Mouse (Mus musculus) liver, embryonic 16.5 days (tissue): ENCODE data around the gene Idh3g. TPM values are rescaled to one million over a fixed set of nuclear protein-coding genes. Genes with fewer than 3 reads are reported as not detected.
"Not testable (repeated sequence)": the region's sequence is repeated elsewhere in the genome, so short reads cannot be mapped to it uniquely, and the experiment has no call there.

Experiments
- ATAC-seq: fragments of 200-750 bp; cut with Nextera tagmentation; 2 replicates; pipeline ENCODE4 v1.8.0; 2017; ENCODE audit warnings: low read depth, mild to moderate bottlenecking, moderate number of reproducible peaks, moderate library complexity
- H3K27ac ChIP-seq: fragments of 300-500 bp; sonication (generic); 2 replicates; pipeline ENCODE4 v1.5.1; 2014; ENCODE audit warnings: mild to moderate bottlenecking, low read length
- H3K27me3 ChIP-seq: fragments of 300-500 bp; sonication (generic); 2 replicates; pipeline ENCODE4 v1.6.1; 2014; ENCODE audit warnings: low read depth, low read length, mixed read lengths; ENCODE audit not compliant: control insufficient read depth, insufficient read depth
- H3K36me3 ChIP-seq: fragments of 300-500 bp; sonication (generic); 2 replicates; pipeline ENCODE4 v1.6.1; 2014; ENCODE audit warnings: mild to moderate bottlenecking; ENCODE audit not compliant: control insufficient read depth, insufficient read depth
- H3K4me1 ChIP-seq: fragments of 300-500 bp; sonication (generic); 2 replicates; pipeline ENCODE4 v1.6.1; 2014; ENCODE audit warnings: low read depth, low read length, mixed read lengths; ENCODE audit not compliant: control insufficient read depth
- H3K4me2 ChIP-seq: fragments of 300-500 bp; sonication (generic); 2 replicates; pipeline ENCODE4 v1.6.1; 2014; ENCODE audit warnings: low read depth, low read length, mixed read lengths
- H3K4me3 ChIP-seq: fragments of 300-500 bp; sonication (generic); 2 replicates; pipeline ENCODE4 v1.5.1; 2014; ENCODE audit warnings: low read depth, mild to moderate bottlenecking, low read length
- H3K9ac ChIP-seq: fragments of 300-500 bp; sonication (generic); 2 replicates; pipeline ENCODE4 v1.6.1; 2014; ENCODE audit warnings: low read depth, low read length
- H3K9me3 ChIP-seq: fragments of 300-500 bp; sonication (generic); replicated peaks from 2 replicates; pipeline ENCODE4 v1.6.1; 2016; ENCODE audit warnings: low read length; ENCODE audit not compliant: control insufficient read depth
- WGBS: fragments of 180-500 bp; shearing (Covaris S2); extraction: QIAGEN DNeasy Blood & Tissue Kit; methylation state at CpG from one replicate; pipeline ENCODE4 v1.1.7; 2014; ENCODE audit not compliant: insufficient replicate concordance; 5-methylcytosine and 5-hydroxymethylcytosine counted together
- polyA plus RNA-seq: library from polyadenylated mRNA; unstranded; fragments of >200 nt; fragmentation: Nextera tagmentation; extraction: Ambion mirVana; gene quantifications from 2 replicates; pipeline ENCODE4 v1.2.1, GENCODE M21; 2015

Idh3g gene
- polyA plus RNA-seq, 1 experiment from 2014 or later: 112 TPM

- ATAC-seq: no peak
- 53% methylated on average over 9 of the region's 9 CpGs for WGBS
These were observed 19.4 kb downstream of the Idh3g start for GRCm38 (mm10) chrX:73767267-73767666.

GRCm38 (mm10) chrX:73765311-73765710 is 21.4 kb downstream of the Idh3g start:
- Histone ChIP-seq H3K4me2 (no peak overlapping the region), H3K4me3 (no peak overlapping the region), H3K27ac (no peak overlapping the region), H3K9ac (no peak overlapping the region), H3K9me3 (no peaks in the 10 kb centered on the region), H3K36me3 (no peaks in the 10 kb centered on the region), H3K27me3 (no peaks in the 10 kb centered on the region), H3K4me1 (no peaks in the 10 kb centered on the region)
- 32% methylated on average over 1 of the region's 1 CpGs for WGBS
- ATAC-seq: peak; percentile 70

More at GRCm38 (mm10) chrX:73767267-73767666, 19.4 kb downstream of the Idh3g start:
- H3K4me2 ChIP-seq: no peak overlapping the region
- no peak overlapping the region for H3K27ac ChIP-seq
- H3K36me3 ChIP-seq: no peaks in the 10 kb centered on the region
- no peaks in the 10 kb centered on the region for H3K27me3 ChIP-seq
- no peak overlapping the region for H3K4me3 ChIP-seq
- H3K4me1 ChIP-seq: no peaks in the 10 kb centered on the region
- no peak overlapping the region for H3K9ac ChIP-seq
- H3K9me3 ChIP-seq: no peaks in the 10 kb centered on the region

GRCm38 (mm10) chrX:73758611-73759290 is 27.9 kb downstream of the Idh3g start:
- 69% methylated on average over 13 of the region's 13 CpGs for WGBS
- no peak overlapping the region for H3K4me2 ChIP-seq
- H3K27ac ChIP-seq: no peak overlapping the region
- H3K36me3 ChIP-seq: no peaks in the 10 kb centered on the region
- no peak overlapping the region for H3K4me3 ChIP-seq
- no peaks in the 10 kb centered on the region for H3K4me1 ChIP-seq
- ATAC-seq: no peak
- H3K9ac ChIP-seq: no peak overlapping the region
- no peaks in the 10 kb centered on the region for H3K9me3 ChIP-seq
- H3K27me3 ChIP-seq: no peaks in the 10 kb centered on the region

GRCm38 (mm10) chrX:73756334-73757140 is 30.2 kb downstream of the Idh3g start, which contains the start of gene Plxnb3:
Gene Plxnb3, plus strand, starts transcription at chrX:73757090.
- H3K27ac ChIP-seq: no peak within 1 kb of the TSS
- H3K4me3 ChIP-seq: no peak within 1 kb of the TSS
- no peak for ATAC-seq
- no peaks in the 10 kb centered on the region for H3K9me3 ChIP-seq
- H3K9ac ChIP-seq: no peak within 1 kb of the TSS
- no peaks in the 10 kb centered on the region for H3K27me3 ChIP-seq
- H3K4me2 ChIP-seq: no peak within 1 kb of the TSS
- H3K4me1 ChIP-seq: no peaks in the 10 kb centered on the region
- H3K36me3 ChIP-seq: no peaks in the 10 kb centered on the region
- WGBS: 45% methylated on average over 5 of the region's 5 CpGs

DNA sequence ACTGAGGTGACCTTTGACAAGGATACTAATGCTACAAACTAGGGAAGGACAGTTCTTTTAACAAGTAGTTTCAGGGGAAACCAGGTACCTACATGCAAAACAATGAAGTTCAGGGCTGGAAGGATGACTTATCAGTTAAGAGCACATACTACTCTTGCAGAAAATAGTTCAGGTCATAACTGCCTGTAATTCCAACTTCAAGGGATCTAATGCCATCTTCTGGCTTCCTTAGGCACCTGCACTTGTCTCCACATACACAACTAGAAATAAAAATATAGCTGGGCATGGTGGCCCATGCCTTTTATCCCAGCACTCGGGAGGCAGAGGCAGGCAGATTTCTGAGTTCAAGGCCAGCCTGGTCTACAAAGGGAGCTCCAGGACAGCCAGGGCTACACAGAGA is 37.7 kb downstream of the Idh3g start:
- Histone ChIP-seq H3K36me3 (no peaks in the 10 kb centered on the region), H3K4me2 (no peak overlapping the region), H3K9me3 (no peaks in the 10 kb centered on the region), H3K27me3 (no peaks in the 10 kb centered on the region), H3K4me1 (no peaks in the 10 kb centered on the region), H3K4me3 (no peak overlapping the region), H3K27ac (no peak overlapping the region), H3K9ac (no peak overlapping the region)
- WGBS: 60% methylated on average over 1 of the region's 1 CpGs
- no peak for ATAC-seq

- ATAC-seq: no peak
- no peak overlapping the region for H3K4me3 ChIP-seq
- no peaks in the 10 kb centered on the region for H3K36me3 ChIP-seq
- H3K9me3 ChIP-seq: no peaks in the 10 kb centered on the region
- H3K27ac ChIP-seq: no peak overlapping the region
- no peak overlapping the region for H3K4me2 ChIP-seq
- no peaks in the 10 kb centered on the region for H3K27me3 ChIP-seq
- no peak overlapping the region for H3K9ac ChIP-seq
- 55% methylated on average over 1 of the region's 1 CpGs for WGBS
- no peaks in the 10 kb centered on the region for H3K4me1 ChIP-seq
These were observed 41.8 kb downstream of the Idh3g start for GRCm38 (mm10) chrX:73744774-73745481.

DNA sequence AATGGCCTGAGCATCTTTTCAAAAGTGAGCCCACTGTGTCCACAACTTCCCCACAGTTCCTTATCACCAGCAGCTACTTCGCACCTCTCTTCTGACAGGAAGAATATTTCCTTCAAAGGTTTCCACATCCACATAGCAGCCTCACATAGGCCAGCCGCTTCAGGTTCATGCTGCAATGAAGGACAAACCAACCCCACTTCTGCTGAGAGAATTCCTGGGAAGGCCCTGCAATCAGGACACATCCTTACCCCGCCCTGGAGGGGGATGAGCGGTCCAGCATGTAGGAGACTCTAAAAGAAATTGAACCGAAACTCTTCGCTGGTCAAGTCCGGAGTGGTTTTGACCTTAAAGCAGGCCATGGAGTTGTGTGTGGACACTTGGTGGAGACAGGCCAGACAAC is 46.9 kb downstream of the Idh3g start:
- not testable (repeated sequence) for H3K4me3 ChIP-seq, H3K27ac ChIP-seq, H3K27me3 ChIP-seq, H3K9ac ChIP-seq, H3K36me3 ChIP-seq, H3K4me1 ChIP-seq, ATAC-seq, H3K9me3 ChIP-seq, H3K4me2 ChIP-seq
- WGBS: 67% methylated on average over 7 of the region's 7 CpGs

DNA sequence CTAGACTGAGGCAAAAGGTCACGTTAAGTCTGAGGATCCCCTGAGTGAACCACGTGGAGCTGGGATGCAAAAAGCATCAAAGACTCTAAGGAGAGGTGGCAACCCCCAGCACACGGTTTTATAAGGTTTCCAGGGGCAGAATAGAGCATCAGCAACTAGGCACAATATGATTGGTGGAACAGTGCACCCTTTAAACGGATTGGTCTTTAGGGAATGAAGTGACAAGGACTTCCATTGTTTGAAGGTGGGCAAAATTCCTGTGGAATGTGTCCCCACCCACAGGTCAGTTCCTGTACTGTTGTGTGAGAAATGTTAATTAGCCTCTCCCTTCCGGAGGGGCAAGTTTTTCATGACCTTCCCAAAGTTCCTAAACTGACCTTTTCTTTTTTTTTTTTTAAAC is 47.5 kb downstream of the Idh3g start:
- no peak overlapping the region for H3K4me2 ChIP-seq
- H3K27me3 ChIP-seq: no peaks in the 10 kb centered on the region
- WGBS: 47% methylated on average over 5 of the region's 5 CpGs

DNA sequence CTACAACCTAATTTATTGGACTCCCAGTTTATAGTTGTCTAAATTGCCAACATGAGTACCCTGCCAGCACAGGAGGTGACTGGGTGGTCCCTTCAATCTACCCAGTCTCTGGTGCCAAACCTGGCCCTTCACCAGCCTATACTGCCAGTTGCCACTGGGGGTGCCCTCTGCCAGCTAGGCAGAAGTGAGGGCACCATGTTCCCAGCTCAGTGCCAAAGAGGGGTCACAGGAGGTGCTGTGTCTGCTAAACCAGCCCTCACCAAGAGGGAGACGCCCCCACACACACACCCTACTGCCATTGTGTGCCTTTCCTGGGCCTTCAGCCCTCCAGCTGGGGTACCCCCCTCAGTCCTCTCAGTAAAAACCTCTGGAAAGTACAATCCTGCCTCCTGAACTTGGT is 48.5 kb downstream of the Idh3g start:
- 42% methylated on average over 1 of the region's 1 CpGs for WGBS
- H3K4me2 ChIP-seq: no peak overlapping the region
- no peak overlapping the region for H3K4me3 ChIP-seq
- no peak overlapping the region for H3K9ac ChIP-seq
- no peak for ATAC-seq
- no peaks in the 10 kb centered on the region for H3K9me3 ChIP-seq
- no peaks in the 10 kb centered on the region for H3K4me1 ChIP-seq
- no peaks in the 10 kb centered on the region for H3K27me3 ChIP-seq
- H3K36me3 ChIP-seq: no peaks in the 10 kb centered on the region
- H3K27ac ChIP-seq: no peak overlapping the region

More for the DNA sequence above, 47.5 kb downstream of the Idh3g start:
- no peaks in the 10 kb centered on the region for H3K4me1 ChIP-seq
- no peak overlapping the region for H3K4me3 ChIP-seq
- H3K36me3 ChIP-seq: no peaks in the 10 kb centered on the region
- H3K9me3 ChIP-seq: no peaks in the 10 kb centered on the region
- ATAC-seq: no peak
- no peak overlapping the region for H3K27ac ChIP-seq
- no peak overlapping the region for H3K9ac ChIP-seq
